Mouse (Mus musculus) lung, adult 2 months (tissue): Measurements from ENCODE around the gene Pla2r1.

Source experiments
- CTCF ChIP-seq: fragments of 200-500 bp; IDR thresholded peaks from 2 replicates; pipeline ENCODE4 v1.5.1; 2011; ENCODE audit warnings: mild to moderate bottlenecking, low read length, control low read depth; ENCODE audit not compliant: insufficient read depth
- POLR2A ChIP-seq: fragments of 200-500 bp; IDR thresholded peaks from 2 replicates; pipeline ENCODE4 v1.6.1; 2011; ENCODE audit warnings: low read depth, mild to moderate bottlenecking, control low read depth, low read length, borderline replicate concordance; ENCODE audit errors: extremely low read depth

DNA sequence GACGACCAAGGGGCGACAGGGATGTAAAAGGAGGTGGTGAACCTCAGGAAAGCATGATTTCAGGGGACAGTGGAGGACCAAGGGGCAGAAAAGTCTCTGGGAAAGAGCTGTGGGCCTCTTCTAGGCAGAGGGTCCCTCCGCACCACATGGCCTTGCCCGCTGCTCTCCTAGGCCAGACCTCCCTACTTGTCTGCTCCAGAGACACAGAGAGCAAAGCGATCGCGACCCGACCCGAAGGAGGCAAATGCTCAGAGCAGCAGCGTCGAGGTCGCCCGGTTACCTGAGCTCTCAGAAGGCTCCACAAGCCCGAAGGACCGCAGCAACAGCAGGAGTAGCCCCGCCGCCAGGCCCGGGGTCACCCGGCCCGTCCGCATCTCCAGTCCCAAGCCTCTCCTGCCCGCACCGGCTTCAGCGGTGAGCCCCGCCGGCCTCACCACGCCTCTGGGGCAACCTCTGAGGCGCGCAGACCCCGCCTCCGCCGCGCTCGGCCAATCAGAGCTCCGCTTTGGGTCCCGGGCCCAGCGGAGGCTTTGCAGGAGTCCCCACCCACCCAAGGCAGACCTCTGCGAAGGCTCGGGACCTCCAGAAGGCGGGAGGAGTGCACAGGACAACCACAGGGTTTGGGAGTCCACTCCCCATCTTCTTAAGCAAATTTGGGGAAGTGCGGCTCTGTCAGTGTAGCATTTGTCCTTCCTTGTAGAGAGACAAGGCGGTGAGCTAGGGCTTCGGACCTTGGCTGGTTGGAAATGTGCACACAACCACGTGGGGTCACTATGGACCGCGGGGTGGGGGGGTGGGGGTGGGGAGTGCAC is 170.0 kb downstream of the Pla2r1 start, which contains the start of gene Ly75:
- TF ChIP-seq CTCF (no peak), POLR2A (no peak)
